Mouse (Mus musculus) c-Kit-negative CD71-positive TER-119-positive erythroid progenitor cells, embryonic 14.5 days (primary cell): Measurements from ENCODE around the gene Dynlt1a.
"Not testable (repeated sequence)": the region's sequence is repeated elsewhere in the genome, so short reads cannot be mapped to it uniquely, and the experiment has no call there.

Source experiments
- DNase-seq: peaks from one replicate; pipeline ENCODE4 v3.0.0-alpha.2; 2013; ENCODE audit warnings: low read depth, low spot score

The Dynlt1a gene

DNA sequence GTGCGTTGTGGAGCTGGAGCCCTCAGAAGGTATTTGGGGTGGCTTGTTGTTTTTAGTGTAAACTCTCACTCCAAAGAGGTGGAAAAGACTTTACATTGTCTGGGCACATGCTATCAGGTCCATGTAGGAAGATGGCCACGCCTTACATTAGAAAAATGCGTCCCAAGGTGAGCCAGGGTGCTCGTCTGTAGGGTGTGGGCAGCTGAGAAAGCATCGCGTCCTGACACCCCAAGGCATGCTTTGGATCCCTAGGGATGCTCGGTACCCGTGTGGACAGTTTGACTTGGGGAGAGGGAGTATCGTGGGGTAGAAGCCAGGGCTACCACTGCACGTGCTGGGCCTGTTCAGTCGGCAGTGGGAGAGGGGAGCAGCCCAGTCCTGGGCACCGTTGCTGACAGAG is 28.3 kb downstream of the Dynlt1a start:
- not testable (repeated sequence) for DNase-seq

DNA sequence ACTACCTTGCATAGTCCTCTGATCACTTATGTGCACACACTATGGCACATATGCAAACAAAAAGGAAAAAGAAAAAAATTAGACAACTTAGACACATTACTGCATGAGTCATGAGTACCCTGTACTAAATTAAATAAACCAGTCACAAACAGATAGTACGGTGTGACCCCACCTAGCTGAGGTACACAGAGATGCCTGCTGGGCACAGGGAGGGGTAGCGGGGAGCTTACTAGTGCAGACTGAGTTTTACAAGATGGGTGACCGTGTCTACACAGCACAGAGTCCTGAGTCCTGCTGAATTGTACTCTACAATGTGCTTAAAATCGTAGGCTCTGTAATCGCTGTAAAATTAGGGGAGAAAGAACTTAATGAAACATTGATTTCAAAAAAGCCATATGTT is 31.1 kb downstream of the Dynlt1a start:
- DNase-seq = not testable (repeated sequence)

GRCm38 (mm10) chr17:6283137-6283536 is 34.2 kb downstream of the Dynlt1a start:
- DNase-seq = not testable (repeated sequence)

- not testable (repeated sequence) for DNase-seq
These were observed 36.8 kb downstream of the Dynlt1a start for GRCm38 (mm10) chr17:6280513-6280912.

GRCm38 (mm10) chr17:6279772-6280171 is 37.5 kb downstream of the Dynlt1a start:
- DNase-seq = not testable (repeated sequence)

- not testable (repeated sequence) for DNase-seq
These were observed 38.1 kb downstream of the Dynlt1a start for GRCm38 (mm10) chr17:6279205-6279604.

DNA sequence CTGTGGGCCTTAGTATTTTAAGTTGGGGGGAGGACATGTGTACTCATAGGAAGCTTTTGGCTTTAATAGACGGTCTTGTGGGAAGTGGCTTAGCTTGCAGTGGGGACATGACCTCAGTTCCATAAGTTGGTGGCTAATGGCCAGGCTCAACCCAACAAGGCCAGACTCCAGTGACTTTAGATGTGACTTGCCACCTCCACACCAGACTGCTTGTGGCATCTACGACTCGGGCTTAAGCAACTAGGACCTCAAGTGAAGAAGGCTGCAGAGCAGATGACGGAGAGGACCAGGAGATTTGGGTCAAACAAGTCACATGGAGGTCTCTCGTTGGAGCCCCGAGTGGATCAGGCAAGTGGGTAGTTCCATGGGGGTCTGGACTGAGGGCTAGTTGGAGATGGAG is 42.6 kb downstream of the Dynlt1a start:
- DNase-seq = not testable (repeated sequence)

DNA sequence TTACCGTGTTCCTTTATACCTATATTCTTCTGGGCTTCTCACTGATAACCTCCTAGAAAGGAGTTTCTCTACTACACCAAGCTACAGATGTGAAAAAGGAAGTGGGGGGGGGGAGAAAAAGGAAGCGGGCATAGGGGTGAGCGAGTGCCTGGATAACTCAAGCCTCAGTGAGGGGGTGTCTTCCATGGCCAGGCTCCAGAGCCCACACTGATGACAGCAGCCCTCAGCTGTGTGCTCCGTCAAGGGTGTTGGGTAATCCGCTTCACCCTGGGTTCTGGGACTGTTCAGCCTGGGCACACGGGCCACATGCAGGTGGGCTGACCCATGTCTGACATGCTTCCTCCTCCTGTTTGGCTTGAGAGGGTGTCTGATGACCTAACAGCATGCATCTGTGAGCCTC is 45.3 kb downstream of the Dynlt1a start:
- not testable (repeated sequence) for DNase-seq

DNA sequence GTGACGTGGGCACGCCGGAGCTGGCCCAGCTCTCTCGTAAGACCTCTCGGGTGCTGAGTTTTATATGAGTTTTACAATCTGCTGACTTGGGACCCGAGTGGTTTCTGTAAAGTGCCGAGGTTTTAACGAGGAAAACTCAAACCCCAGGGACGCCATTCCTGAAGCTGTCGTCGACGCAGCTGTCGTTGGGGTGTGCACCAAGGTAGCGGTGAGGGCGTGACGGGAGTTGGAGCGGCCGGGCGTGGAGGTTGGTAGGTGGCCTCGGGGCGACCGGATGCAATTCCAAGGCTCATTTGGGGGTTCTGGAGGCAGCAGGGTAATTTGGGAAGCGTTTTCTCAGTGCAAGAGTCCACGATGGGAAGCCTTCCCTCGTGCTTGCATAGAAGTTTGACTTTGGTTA is 46.5 kb downstream of the Dynlt1a start:
- not testable (repeated sequence) for DNase-seq

- not testable (repeated sequence) for DNase-seq
These were observed 47.1 kb downstream of the Dynlt1a start for GRCm38 (mm10) chr17:6269876-6270831.

- not testable (repeated sequence) for DNase-seq
These were observed 60.2 kb downstream of the Dynlt1a start for GRCm38 (mm10) chr17:6257070-6257456.

DNA sequence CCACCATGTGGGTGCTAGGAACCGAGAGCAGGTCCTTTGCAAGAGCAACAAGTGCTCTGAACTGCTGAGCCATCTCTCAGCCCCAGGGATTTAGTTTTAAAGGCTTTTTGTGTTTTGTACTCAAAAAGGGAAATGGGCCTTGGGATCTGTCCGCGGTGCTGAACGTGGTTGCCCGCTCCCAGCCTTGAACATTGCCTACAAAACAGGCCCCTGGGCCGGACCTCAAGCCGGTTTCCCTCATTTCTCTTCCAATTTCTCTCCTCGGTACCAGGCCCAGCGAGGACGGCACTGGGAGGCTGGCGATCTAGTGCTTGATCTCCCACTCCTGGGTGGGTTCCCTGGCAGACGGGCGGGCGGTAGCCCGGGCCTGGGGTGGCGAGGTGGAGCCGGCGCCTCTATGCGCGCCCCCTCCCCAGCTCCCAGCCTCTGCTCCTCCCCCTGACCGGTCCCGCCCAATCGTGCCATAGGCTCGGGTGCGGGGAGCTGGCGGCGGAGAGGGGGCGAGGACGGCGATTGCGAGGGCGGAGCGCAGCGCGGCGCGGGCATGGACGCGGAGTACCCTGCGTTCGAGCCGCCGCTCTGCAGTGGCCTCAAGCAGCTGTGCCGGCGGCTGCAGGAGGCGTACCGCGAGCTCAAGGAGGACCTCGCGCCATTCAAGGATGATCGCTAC is 60.8 kb downstream of the Dynlt1a start, which contains the start of gene Tmem181a:
Gene Tmem181a, plus strand, starts transcription at position 461 of the 670 bp plus-strand sequence.
- not testable (repeated sequence) for DNase-seq
